In the genomic region with DNA sequence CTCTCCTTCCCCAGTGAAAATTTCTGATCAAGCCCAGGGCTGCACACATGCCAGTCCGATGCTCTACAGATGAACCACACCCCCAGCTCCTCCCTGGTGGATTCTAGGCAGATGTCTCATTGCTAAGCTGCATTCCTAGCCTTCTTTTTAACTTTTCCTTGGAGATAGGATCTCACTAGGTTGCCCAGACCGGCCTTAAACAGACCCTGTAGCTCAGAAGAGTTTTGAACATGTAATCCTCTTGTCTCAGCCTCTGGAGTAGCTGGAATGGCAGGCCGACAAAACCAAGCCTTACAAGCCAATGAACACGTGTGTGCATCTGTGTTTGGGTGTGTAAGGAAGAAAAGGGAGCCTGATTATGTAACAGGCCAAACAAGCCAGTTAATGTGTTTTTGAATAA, we compare ENCODE assay signal across 9 mouse cellular contexts. TPM values are rescaled to one million over a fixed set of nuclear protein-coding genes. Genes with fewer than 3 reads are reported as not detected.
DNase-seq lines count a peak whose midpoint lies in the region; ATAC-seq and TF ChIP-seq lines count a peak whose summit lies in the region.
"Had no signal": no experiment of that assay in that cellular context is flagged by ENCODE, and none has a peak within 500 bp of the region (broad histone marks: within the 10 kb centered on the region; RNA-seq: fewer than 3 reads in every experiment).

No protein-coding gene starts in this region.

- H3K79me2 ChIP-seq in C2C12 (ENCODE audit: control insufficient read depth, insufficient read depth), result peaks cover 63% of the 10 kb centered on the region

- H3K36me3 ChIP-seq in kidney, embryonic 14.5 days (ENCODE audit: control insufficient read depth, insufficient read depth, low read length), result peaks cover 29% of the 10 kb centered on the region
- peaks cover 63% of the 10 kb centered on the region for H3K36me3 ChIP-seq in C2C12 (ENCODE audit: control insufficient read depth, insufficient read depth)
- peaks cover 4% of the 10 kb centered on the region; the same call in 1 of the 2 replicates for H3K36me3 ChIP-seq in intestine, postnatal 0 days (ENCODE audit: control insufficient read depth, insufficient read depth)

- peak overlapping the region; percentile 64; the same call in 1 of the 2 replicates for H3K27ac ChIP-seq in kidney, embryonic 14.5 days (ENCODE audit: low read depth, low read length)
- H3K27ac ChIP-seq in intestine, postnatal 0 days (ENCODE audit: low read depth, low read length), result 0 out of 2 replicates have a peak overlapping the region, but pooled peaks have one; percentile 23

- peaks cover 23% of the 10 kb centered on the region for H3K79me3 ChIP-seq in C2C12 (ENCODE audit: low read depth)

- no peak overlapping the region for H3K4me3 ChIP-seq in kidney, embryonic 14.5 days (ENCODE audit: low read length)
- H3K4me3 ChIP-seq in C2C12 (ENCODE audit: insufficient read depth, poor library complexity, severe bottlenecking), result no peak overlapping the region
- no peak overlapping the region for H3K4me3 ChIP-seq in intestine, postnatal 0 days (ENCODE audit: low read depth, low read length)

- H3K27me3 ChIP-seq in kidney, embryonic 14.5 days (ENCODE audit: control insufficient read depth, insufficient read depth, low read length), result no peaks in the 10 kb centered on the region
- no peaks in the 10 kb centered on the region for H3K27me3 ChIP-seq in C2C12 (ENCODE audit: control insufficient read depth, insufficient read depth, insufficient read length)
- H3K27me3 ChIP-seq in intestine, postnatal 0 days (replicated peaks; ENCODE audit: control insufficient read depth, insufficient read depth, low read length), result no peaks in the 10 kb centered on the region
- H3K27me3 ChIP-seq: heart, embryonic 13.5 days; limb, embryonic 12.5 days had no signal

- H3ac ChIP-seq in C2C12 (ENCODE audit: control insufficient read depth, insufficient read length, low read depth), result peak overlapping the region; percentile 63

- no peak overlapping the region for H3K4me2 ChIP-seq in kidney, embryonic 14.5 days (replicated peaks; ENCODE audit: low read depth, low read length)
- H3K4me2 ChIP-seq in intestine, postnatal 0 days (replicated peaks; ENCODE audit: low read depth), result no peak overlapping the region

- no peak for ATAC-seq in kidney, embryonic 14.5 days (ENCODE audit: low FRiP score, low TSS enrichment)
- no peak for ATAC-seq in intestine, postnatal 0 days

- TF ChIP-seq CTCF in C2C12 (IDR thresholded peaks at IDR 0.05; ENCODE audit: control insufficient read depth, insufficient read depth, insufficient read length), result no peak
- TF ChIP-seq CTCF in intestine, postnatal 0 days (IDR thresholded peaks at IDR 0.05; ENCODE audit: low read depth), result no peak

- no peaks in the 10 kb centered on the region for H3K9me3 ChIP-seq in kidney, embryonic 14.5 days (ENCODE audit: control insufficient read depth, low read length)
- H3K9me3 ChIP-seq in intestine, postnatal 0 days (ENCODE audit: control insufficient read depth), result no peaks in the 10 kb centered on the region
- H3K9me3 ChIP-seq: heart, embryonic 13.5 days; limb, embryonic 12.5 days had no signal

- H3K9ac ChIP-seq in kidney, embryonic 14.5 days (ENCODE audit: low read depth, low read length), result no peak overlapping the region; the same call in 1 of the 2 replicates
- H3K9ac ChIP-seq in intestine, postnatal 0 days (ENCODE audit: low read depth, low read length), result no peak overlapping the region

- peaks cover 19% of the 10 kb centered on the region for H3K4me1 ChIP-seq in kidney, embryonic 14.5 days (ENCODE audit: control insufficient read depth, insufficient read depth, low read length)
- H3K4me1 ChIP-seq in intestine, postnatal 0 days (replicated peaks; ENCODE audit: control insufficient read depth, insufficient read depth, low read length), result no peaks in the 10 kb centered on the region

- DNase-seq in kidney, postnatal 36 days, result no peak
- peak; percentile 72 for DNase-seq in NIH3T3 (ENCODE audit: low read depth)
- DNase-seq in thymus, postnatal 25 days, result no peak
- no peak for DNase-seq in thymus, postnatal 14 days

- 61% methylated on average over 4 of the region's 4 CpGs for WGBS in kidney, embryonic 14.5 days
- WGBS in intestine, postnatal 0 days, result 54% methylated on average over 4 of the region's 4 CpGs

TF ChIP-seq in C2C12, 6 proteins besides CTCF, POLR2A, EP300 and RAD21:
- TF ChIP-seq MYOD1 (IDR thresholded peaks at IDR 0.05; ENCODE audit: control insufficient read depth, insufficient read length, low read depth) (no peak), MAX (IDR thresholded peaks at IDR 0.05) (no peak), MYOG (IDR thresholded peaks at IDR 0.05; ENCODE audit: control insufficient read depth, extremely low read depth, insufficient read length) (no peak), USF1 (IDR thresholded peaks at IDR 0.05; ENCODE audit: low read depth) (no peak)

RNA-seq across cellular contexts. Expression of a gene that starts 7.8 kb away (rescaled TPM):
- polyA plus RNA-seq in kidney, embryonic 14.5 days (2014; fragmentation: Nextera tagmentation; extraction: Ambion mirVana), result 75.3 and 75.5 TPM in 2 replicates
- 270 TPM for polyA plus RNA-seq in C2C12 (2012; fragmentation: generic; extraction: Trizol)
- polyA plus RNA-seq in intestine, postnatal 0 days (2015; fragmentation: Nextera tagmentation; extraction: Ambion mirVana), result 52.1 and 58.8 TPM in 2 replicates

RNA-seq across cellular contexts. Expression of a gene that starts 26.2 kb away (rescaled TPM):
- 65.6 and 86.2 TPM in 2 replicates for polyA plus RNA-seq in kidney, embryonic 14.5 days (2014; fragmentation: Nextera tagmentation; extraction: Ambion mirVana)
- 84.0 TPM for polyA plus RNA-seq in C2C12 (2012; fragmentation: generic; extraction: Trizol)
- 32.1 TPM in 2 replicates for polyA plus RNA-seq in intestine, postnatal 0 days (2015; fragmentation: Nextera tagmentation; extraction: Ambion mirVana)

RNA-seq across cellular contexts. Expression of a gene that starts 36.0 kb away (rescaled TPM):
- polyA plus RNA-seq in kidney, embryonic 14.5 days (2014; fragmentation: Nextera tagmentation; extraction: Ambion mirVana), result 9.3 and 13.4 TPM in 2 replicates
- polyA plus RNA-seq in C2C12 (2012; fragmentation: generic; extraction: Trizol), result 0.15 TPM
- 9.7 and 11.6 TPM in 2 replicates for polyA plus RNA-seq in intestine, postnatal 0 days (2015; fragmentation: Nextera tagmentation; extraction: Ambion mirVana)
